Mouse (Mus musculus) induced T-regulatory cell, adult 2 months (primary cell): ENCODE measurements around the gene Gm17334.

Experiments
- DNase-seq: peaks from one replicate; pipeline ENCODE4 v3.0.0-alpha.2; 2012; ENCODE audit warnings: low read depth

The Gm17334 gene

GRCm38 (mm10) chr11:53770125-53770791 lies 2.7 kb downstream of the Gm17334 start:
- peak; percentile 78 for DNase-seq

GRCm38 (mm10) chr11:53769760-53770124 lies 3.2 kb downstream of the Gm17334 start, which contains the start of gene Irf1:
Gene Irf1 (plus strand): TSS chr11:53770014.
- peak; percentile 99 for DNase-seq

GRCm38 (mm10) chr11:53769185-53769576 lies 3.8 kb downstream of the Gm17334 start:
- no peak for DNase-seq

GRCm38 (mm10) chr11:53768422-53769184 lies 4.4 kb downstream of the Gm17334 start:
- peak; percentile 81 for DNase-seq

- DNase-seq: peak; percentile 48
Observed at GRCm38 (mm10) chr11:53764581-53764980, 8.4 kb downstream of the Gm17334 start.

- peak; percentile 98 for DNase-seq
Observed at GRCm38 (mm10) chr11:53763496-53764140, 9.4 kb downstream of the Gm17334 start.

- DNase-seq: peak; percentile 90
Observed at GRCm38 (mm10) chr11:53762827-53763495, 10.0 kb downstream of the Gm17334 start.

- no peak for DNase-seq
Observed at GRCm38 (mm10) chr11:53762426-53762825, 10.6 kb downstream of the Gm17334 start.

- no peak for DNase-seq
Observed at GRCm38 (mm10) chr11:53761822-53762221, 11.2 kb downstream of the Gm17334 start.

GRCm38 (mm10) chr11:53761284-53761683 lies 11.7 kb downstream of the Gm17334 start:
- no peak for DNase-seq

GRCm38 (mm10) chr11:53759545-53760406 lies 13.2 kb downstream of the Gm17334 start:
- DNase-seq: no peak

GRCm38 (mm10) chr11:53758791-53759351 lies 14.1 kb downstream of the Gm17334 start:
- peak; percentile 54 for DNase-seq

GRCm38 (mm10) chr11:53758033-53758432 lies 15.0 kb downstream of the Gm17334 start:
- peak; percentile 72 for DNase-seq

- DNase-seq: no peak
Observed at GRCm38 (mm10) chr11:53757612-53758011, 15.4 kb downstream of the Gm17334 start.

- DNase-seq: peak; percentile 43
Observed at GRCm38 (mm10) chr11:53755011-53755595, 17.9 kb downstream of the Gm17334 start.

- DNase-seq: no peak
Observed at GRCm38 (mm10) chr11:53749716-53750352, 23.2 kb downstream of the Gm17334 start.

- DNase-seq: no peak
Observed at GRCm38 (mm10) chr11:53749306-53749705, 23.7 kb downstream of the Gm17334 start.

- no peak for DNase-seq
Observed at GRCm38 (mm10) chr11:53748614-53749013, 24.4 kb downstream of the Gm17334 start.

GRCm38 (mm10) chr11:53747985-53748384 lies 25.0 kb downstream of the Gm17334 start:
- no peak for DNase-seq

GRCm38 (mm10) chr11:53745260-53745659 lies 27.7 kb downstream of the Gm17334 start:
- DNase-seq: peak; percentile 40
